Mouse (Mus musculus): ENCODE data around the gene Ypel3. TPM values are rescaled to one million over a fixed set of nuclear protein-coding genes. Genes with fewer than 3 reads are reported as not detected.

Gene Ypel3
- 379 TPM for polyA plus RNA-seq (2017; shearing (Covaris generic))

DNA sequence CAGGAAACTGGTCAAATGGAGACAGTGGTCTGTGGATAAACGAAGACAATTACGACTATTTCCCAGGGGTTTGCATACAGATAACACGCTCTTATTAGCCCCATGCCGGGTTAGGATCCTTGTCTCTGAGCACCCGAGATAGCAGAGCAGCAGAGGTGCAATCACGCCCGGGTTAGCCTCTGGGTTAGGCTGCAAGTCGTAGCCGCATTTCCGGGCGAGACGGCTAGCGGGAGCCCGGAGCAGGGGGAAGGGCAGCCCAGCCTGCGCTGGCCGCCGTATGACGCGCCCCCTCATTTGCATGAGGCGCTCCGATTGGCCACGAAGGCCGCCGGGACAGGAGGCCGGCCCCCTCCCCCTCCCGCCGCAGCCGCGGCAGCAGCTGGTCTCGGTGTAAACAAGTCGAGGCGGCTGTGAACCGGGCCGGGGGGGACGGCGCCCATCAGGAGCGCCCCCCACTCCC lies at the start of gene Ypel3:
Gene Ypel3 (plus strand): TSS at position 358 of the 460 bp plus-strand sequence.

DNA sequence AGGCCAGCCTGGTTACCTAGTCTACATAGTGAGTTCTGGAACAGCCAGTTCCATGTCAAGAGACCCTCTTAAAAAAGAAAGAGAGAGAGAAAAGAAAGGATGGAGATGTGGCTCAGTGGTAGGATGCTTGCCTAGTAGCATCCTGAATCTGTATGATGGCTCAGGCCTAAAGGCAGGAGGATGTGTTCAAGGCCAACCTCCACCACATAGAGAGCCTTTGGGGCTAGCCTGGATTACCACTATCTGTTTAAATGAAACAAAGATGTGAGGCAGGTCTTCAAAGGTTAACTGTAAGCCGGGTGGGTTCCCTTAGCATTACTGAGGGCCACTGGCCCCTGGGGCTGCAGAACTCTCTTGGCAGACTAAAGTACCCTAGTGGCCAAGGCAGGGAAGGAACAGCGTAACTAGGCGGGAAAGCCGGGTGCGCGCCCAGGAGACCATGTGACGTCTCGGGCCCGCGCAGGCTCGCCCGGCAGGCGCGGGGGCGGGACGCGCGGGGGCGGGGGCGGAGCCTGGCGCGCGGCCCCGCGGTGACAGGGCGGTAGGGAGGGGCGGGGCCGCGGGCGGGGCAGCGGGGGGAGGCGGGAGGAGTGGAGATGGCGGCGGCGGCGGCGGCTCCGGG lies 17.6 kb upstream of the Ypel3 start, which contains the start of gene Mapk3:
Gene Mapk3 (plus strand): TSS at position 552 of the 622 bp plus-strand sequence.

DNA sequence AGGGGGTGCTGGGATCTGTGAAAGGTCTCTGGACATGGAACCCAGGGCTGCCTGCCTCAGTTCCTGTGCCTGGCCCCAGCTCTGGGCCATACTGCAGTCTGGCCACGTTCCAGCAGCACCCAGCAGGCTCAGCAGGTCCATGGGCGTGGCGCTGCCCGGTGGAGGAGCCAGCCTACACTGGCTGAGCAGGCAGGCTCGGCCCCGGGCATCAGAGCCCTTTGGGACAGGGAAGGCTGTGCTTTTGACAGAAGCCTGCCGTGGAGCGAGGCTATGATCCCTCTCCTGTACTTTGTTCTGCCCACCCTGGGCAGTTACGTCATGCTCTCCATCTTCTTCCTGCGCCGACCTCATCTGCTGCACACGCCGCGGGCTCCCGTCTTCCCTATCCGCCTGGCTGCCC lies 10.6 kb upstream of the Ypel3 start, which contains the start of gene Gdpd3:
Gene Gdpd3 (plus strand): TSS at position 134 of the 400 bp plus-strand sequence.

DNA sequence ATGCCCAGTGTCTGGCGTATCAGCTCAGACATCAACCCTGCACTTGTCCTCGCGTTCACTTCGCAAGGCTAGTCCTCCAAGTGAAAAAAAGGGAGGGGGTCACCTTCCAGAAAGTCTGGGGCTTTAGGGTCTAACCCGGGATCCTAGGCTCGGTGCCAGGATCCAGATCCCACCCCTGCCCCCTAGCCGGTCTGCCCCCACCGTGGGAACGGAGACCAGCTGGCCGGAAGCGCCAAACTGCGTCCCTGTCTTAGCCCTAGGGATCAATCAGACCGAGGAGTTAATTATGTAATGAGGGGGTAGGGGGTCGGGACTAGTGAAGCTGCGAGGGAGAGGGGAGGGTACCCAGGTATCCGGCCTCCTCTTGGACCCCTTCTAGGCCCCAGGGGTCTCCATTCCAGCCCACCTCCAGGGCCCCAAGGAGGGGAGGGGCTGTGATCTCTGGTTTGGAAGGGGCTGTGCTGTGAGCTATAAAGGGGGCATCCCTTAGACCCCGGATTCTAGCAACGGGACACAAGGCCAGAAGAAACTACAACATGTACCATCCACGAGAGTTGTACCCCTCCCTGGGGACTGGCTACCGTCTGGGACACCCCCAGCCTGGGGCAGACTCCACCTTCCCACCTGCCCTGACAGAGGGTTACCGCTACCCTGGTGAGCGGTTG lies 4.3 kb downstream of the Ypel3 start, which contains the start of gene Tbx6:
Gene Tbx6 (plus strand): TSS at position 513 of the 665 bp plus-strand sequence.

DNA sequence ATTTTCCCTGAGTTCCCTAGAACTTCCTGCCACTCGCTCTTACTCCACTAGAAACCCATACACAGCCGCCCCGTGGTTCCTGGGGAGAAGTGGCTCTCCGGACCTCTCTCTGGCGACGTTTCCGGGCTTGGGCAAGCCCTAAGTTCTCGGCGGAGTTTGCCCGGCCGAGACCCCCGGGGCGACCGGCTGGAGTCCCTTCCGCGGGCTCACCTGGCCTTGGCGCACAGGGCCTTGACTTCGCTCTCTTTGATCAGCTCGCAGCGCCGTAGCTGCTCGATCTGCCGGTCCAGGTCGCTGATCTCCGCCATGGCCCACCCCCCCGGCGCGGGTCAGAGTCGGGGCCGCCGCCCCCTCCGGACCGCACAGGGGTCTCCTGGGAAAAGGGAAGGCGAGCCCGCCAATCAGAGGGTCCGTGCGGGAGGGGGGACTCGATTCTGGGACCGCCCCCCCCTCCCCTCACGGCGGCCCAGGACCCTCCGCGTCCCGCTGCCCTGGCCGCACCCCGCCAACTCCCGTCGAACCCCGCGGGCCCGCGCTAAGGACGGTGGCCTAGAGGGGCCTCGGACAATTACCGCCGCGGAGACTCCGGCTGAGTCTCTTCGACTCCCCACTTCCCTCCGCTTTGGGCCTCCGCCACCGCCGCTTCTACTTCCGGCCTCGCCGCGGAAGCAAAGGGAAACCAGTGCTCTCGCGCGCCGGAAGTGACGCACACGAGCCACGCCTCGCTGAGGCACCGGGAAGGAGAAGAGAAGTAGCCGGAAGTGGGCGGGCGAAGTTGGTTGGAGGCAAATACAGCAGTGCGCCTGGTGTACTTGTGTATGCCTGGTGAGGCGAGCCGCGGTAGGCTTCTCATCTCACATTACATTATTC lies 15.3 kb downstream of the Ypel3 start, which contains the start of gene Ppp4c:
Gene Ppp4c (minus strand): TSS at position 646 of the 870 bp plus-strand sequence.

DNA sequence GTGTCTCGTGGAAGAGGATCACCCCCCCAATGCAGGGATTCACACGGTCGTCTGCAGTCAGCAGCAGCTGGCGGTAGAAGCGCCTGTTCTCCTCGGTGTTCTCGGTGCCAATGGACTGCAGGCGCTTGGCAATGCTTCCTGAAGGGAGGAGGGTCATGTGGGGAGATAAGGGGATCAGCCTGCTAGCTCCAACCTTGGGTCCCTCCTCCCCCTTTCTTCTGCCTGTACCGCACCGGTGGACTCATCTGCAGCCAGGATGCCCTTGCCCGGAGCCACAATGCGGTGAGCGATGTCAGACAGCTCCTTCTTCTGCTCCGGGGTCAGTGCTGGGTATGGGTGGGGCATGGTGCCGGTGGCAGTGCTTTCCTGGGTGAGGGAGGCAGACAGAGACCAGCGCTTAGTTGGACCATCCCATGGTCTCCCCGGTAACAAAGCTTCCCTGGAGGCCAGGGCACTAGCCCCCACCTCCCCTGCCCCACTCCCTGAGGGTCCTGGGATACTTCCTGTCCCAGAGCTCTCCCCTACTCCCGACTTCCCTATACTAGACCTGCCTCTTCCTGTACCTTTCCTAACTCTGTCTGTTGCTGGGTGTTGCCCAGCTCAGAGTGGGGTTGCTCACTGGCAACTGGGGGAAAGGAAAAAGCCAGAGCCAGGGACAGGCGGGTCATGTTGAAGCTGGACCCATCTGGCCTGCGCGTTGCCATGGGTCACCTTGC lies 20.8 kb downstream of the Ypel3 start, which contains the start of gene Fam57b:
Gene Fam57b (plus strand): TSS at position 258 of the 716 bp plus-strand sequence.

Other genes starting within 250 kb of the Ypel3 start
- gene Eif3c, start 210.5 kb upstream of the Ypel3 start, polyA plus RNA-seq (2017; shearing (Covaris generic)), result 223 TPM
- gene Apobr, start 192.0 kb upstream of the Ypel3 start, polyA plus RNA-seq (2017; shearing (Covaris generic)), result 3.6 TPM
- gene Cln3, start 191.1 kb upstream of the Ypel3 start, polyA plus RNA-seq (2017; shearing (Covaris generic)), result 123 TPM
- gene Il27, start 182.0 kb upstream of the Ypel3 start, polyA plus RNA-seq (2017; shearing (Covaris generic)), result not detected
- not detected for gene Nupr1, start 146.1 kb upstream of the Ypel3 start, polyA plus RNA-seq (2017; shearing (Covaris generic))
- gene Sgf29, start 127.6 kb upstream of the Ypel3 start, polyA plus RNA-seq (2017; shearing (Covaris generic)), result 107 TPM
- gene Sult1a1, start 100.5 kb upstream of the Ypel3 start, polyA plus RNA-seq (2017; shearing (Covaris generic)), result 1.3 TPM
- gene Bola2, start 81.6 kb upstream of the Ypel3 start, polyA plus RNA-seq (2017; shearing (Covaris generic)), result 125 TPM
- 10.3 TPM for gene Slx1b, start 81.2 kb upstream of the Ypel3 start, polyA plus RNA-seq (2017; shearing (Covaris generic))
- gene Coro1a, start 69.2 kb upstream of the Ypel3 start, polyA plus RNA-seq (2017; shearing (Covaris generic)), result 3,429 TPM
- gene Mapk3, start 17.4 kb upstream of the Ypel3 start, polyA plus RNA-seq (2017; shearing (Covaris generic)), result 33.0 TPM
- gene Gdpd3, start 10.6 kb upstream of the Ypel3 start, polyA plus RNA-seq (2017; shearing (Covaris generic)), result 1.9 TPM
- 4.7 TPM for gene Tbx6, start 4.5 kb downstream of the Ypel3 start, polyA plus RNA-seq (2017; shearing (Covaris generic))
- gene Ppp4c, start 15.5 kb downstream of the Ypel3 start, polyA plus RNA-seq (2017; shearing (Covaris generic)), result 458 TPM
- gene Fam57b, start 20.7 kb downstream of the Ypel3 start, polyA plus RNA-seq (2017; shearing (Covaris generic)), result not detected
- not detected for gene 4930451I11Rik, start 54.7 kb downstream of the Ypel3 start, polyA plus RNA-seq (2017; shearing (Covaris generic))
- not detected for gene Doc2a, start 70.5 kb downstream of the Ypel3 start, polyA plus RNA-seq (2017; shearing (Covaris generic))
- 18.3 TPM for gene Hirip3, start 85.0 kb downstream of the Ypel3 start, polyA plus RNA-seq (2017; shearing (Covaris generic))
- gene Ino80e, start 85.4 kb downstream of the Ypel3 start, polyA plus RNA-seq (2017; shearing (Covaris generic)), result 103 TPM
- gene Taok2, start 107.7 kb downstream of the Ypel3 start, polyA plus RNA-seq (2017; shearing (Covaris generic)), result 71.5 TPM
- gene Tmem219, start 146.0 kb downstream of the Ypel3 start, polyA plus RNA-seq (2017; shearing (Covaris generic)), result 50.5 TPM
- 12.3 TPM for gene Kctd13, start 151.9 kb downstream of the Ypel3 start, polyA plus RNA-seq (2017; shearing (Covaris generic))
- not detected for gene Asphd1, start 172.6 kb downstream of the Ypel3 start, polyA plus RNA-seq (2017; shearing (Covaris generic))
- gene Sez6l2, start 173.6 kb downstream of the Ypel3 start, polyA plus RNA-seq (2017; shearing (Covaris generic)), result 0.65 TPM
- gene Cdipt, start 199.0 kb downstream of the Ypel3 start, polyA plus RNA-seq (2017; shearing (Covaris generic)), result 358 TPM
- gene Cdiptos, start 199.1 kb downstream of the Ypel3 start, polyA plus RNA-seq (2017; shearing (Covaris generic)), result 3.1 TPM
- 61.2 TPM for gene Mvp, start 237.7 kb downstream of the Ypel3 start, polyA plus RNA-seq (2017; shearing (Covaris generic))
- 1.2 TPM for gene Pagr1b, start 239.5 kb downstream of the Ypel3 start, polyA plus RNA-seq (2017; shearing (Covaris generic))
- 166 TPM for gene Pagr1a, start 240.4 kb downstream of the Ypel3 start, polyA plus RNA-seq (2017; shearing (Covaris generic))
- 47.3 TPM for gene Gm42742, start 244.1 kb downstream of the Ypel3 start, polyA plus RNA-seq (2017; shearing (Covaris generic))
- gene Prrt2, start 244.3 kb downstream of the Ypel3 start, polyA plus RNA-seq (2017; shearing (Covaris generic)), result 27.4 TPM